Mouse (Mus musculus) cerebellum, postnatal 10 days (tissue): ENCODE results near the gene Ankrd40.

Experiments
- DNase-seq, 2 experiments: peaks; one replicate each; pipeline ENCODE4 v3.0.0; 2021; ENCODE audit warnings: mixed read lengths in 2 of 2

Gene Ankrd40

DNA sequence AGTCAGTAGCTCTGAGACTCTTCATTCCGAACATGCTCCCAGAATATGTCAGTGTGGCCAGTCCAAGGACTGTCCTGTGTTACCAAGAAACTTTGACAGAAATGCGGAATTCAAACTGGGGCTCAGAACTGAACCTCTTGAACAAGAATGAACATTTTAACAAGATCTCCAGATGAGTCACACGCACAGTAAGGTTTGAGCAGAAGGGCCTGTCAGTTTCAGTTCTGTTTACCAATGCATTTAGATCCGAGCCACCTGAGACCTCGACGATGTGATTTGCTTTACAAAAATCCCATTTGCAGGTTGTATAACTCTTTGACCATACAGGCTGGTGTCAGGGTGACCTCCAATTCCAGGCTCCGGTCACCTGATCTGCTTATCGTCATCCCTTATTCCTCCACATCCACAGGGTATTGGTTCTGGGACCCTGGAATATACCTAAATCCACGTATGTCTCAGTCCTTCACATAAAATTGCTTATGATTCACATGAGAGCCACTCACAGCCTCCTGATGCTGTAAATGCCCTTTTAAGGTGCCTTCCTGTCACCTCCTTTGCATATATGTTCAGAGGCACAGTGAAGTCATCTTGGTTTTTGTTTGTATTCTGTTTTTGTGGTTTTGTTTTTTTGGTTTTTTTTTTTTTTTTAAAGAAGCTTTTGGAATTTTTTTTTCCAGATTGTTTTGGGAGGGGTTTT lies 27.9 kb downstream of the Ankrd40 start:
- no peak for DNase-seq

GRCm38 (mm10) chr11:94359168-94359567 lies 31.4 kb downstream of the Ankrd40 start:
- DNase-seq, result peak; percentile 66 to 70

- DNase-seq, result peak; percentile 63 to 67
These were observed 33.5 kb downstream of the Ankrd40 start for GRCm38 (mm10) chr11:94361166-94361870.

DNA sequence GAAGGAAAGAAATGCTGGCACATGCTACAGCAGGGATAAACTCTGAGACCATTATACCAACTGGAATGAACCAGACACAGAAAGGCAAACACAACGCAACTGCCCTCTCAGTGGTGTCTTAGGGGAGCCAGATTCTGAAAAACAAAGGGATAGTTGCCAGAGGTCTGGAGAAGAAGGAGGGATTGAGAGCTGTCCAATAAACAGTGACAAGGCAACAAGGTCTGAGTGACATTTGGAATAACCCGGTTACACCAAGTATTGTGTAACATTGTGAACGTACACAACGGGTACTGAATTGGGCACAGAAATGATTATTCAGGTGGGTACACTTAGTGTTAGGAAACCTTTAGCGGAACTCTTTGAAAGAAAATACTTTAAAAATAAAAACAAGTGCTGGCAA lies 34.3 kb downstream of the Ankrd40 start:
- no peak for DNase-seq

GRCm38 (mm10) chr11:94363690-94364089 lies 35.9 kb downstream of the Ankrd40 start:
- DNase-seq, result peak; percentile 52 to 61

- no peak for DNase-seq
These were observed 37.5 kb downstream of the Ankrd40 start for GRCm38 (mm10) chr11:94365340-94365739.

DNA sequence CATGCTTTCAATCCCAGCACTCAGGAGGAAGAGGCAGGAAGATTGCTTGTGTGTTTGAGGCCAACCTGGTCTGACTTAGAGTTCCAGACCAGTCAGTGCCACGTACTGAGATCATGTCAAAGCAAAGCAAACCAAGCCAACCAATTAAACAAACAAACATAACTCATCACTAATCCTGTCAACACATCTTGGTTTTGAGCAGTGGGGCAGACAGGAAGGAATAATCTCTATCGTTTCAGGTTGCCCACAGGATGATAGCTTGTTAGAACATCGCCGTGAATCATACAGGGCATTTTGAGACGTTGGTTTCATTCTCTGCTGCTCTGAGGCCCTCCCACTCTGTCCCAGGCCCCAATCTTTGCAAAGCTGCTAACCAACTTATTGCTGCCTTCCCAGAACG lies 42.2 kb downstream of the Ankrd40 start:
- DNase-seq, result no peak

DNA sequence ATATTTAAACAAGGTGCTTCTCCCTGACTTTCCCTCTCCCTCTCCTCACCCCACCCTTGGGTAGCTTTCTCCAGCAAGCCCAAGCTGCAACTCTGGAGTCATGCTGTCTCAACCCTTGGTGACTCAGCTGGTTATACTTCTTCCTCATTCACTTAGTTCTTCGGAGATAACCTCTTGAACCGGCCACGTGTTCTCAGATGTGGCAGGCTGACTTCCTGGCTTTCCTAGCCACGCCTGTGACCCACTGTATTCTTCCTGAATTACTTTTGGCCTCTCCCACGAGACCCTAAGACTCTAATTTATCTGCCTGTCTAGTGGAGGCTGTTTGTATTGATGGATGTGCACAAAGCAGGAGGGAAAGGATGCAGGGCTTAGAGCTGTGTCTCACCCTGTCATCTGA lies 43.0 kb downstream of the Ankrd40 start:
- DNase-seq, result no peak

- peak in 1 of 2 experiments; percentile 40 for DNase-seq
These were observed 46.6 kb downstream of the Ankrd40 start for GRCm38 (mm10) chr11:94374276-94374948.

- DNase-seq, result no peak
These were observed 51.3 kb downstream of the Ankrd40 start for GRCm38 (mm10) chr11:94379061-94379460.

GRCm38 (mm10) chr11:94379736-94380135 lies 51.9 kb downstream of the Ankrd40 start:
- no peak for DNase-seq

DNA sequence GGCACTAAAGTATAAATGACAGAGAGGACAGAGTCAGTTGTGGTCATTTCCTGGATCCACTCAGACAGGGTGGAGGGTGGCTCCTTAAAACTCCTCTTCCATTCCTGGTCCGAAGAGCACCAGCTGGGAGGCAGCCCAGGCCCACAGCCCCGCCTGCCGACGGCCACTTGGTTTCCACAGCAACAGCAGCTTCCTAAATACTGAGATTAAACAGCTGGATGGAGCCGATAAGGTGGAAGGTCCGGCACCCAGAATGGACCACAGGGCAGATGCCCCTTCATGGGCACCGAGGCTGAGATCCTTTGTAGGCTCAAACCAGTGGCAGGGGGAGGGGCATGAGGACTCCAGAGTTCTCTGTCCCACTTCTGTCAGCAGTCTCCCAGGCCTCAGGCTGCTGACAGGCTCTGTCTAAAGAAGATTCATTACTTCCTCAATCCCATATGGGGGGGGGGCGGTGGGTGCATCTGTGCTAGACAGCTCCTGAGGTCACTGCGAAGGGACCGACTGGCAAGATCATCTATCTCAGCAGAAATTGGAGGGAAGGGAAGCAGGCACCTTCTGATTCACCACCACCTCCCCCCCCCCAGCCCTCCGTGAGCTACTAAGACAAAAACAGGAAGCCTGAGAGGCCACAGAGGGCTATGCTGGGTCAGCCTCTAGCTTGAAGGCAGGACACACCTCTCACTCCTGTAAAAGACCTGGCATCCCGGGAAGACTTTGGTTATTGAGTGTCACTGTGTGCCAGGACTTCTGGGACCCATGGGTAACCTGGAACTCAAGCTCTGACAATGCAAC lies 58.4 kb downstream of the Ankrd40 start:
- peak; percentile 39 for DNase-seq

GRCm38 (mm10) chr11:94387756-94388155 lies 60.0 kb downstream of the Ankrd40 start:
- DNase-seq, result no peak

DNA sequence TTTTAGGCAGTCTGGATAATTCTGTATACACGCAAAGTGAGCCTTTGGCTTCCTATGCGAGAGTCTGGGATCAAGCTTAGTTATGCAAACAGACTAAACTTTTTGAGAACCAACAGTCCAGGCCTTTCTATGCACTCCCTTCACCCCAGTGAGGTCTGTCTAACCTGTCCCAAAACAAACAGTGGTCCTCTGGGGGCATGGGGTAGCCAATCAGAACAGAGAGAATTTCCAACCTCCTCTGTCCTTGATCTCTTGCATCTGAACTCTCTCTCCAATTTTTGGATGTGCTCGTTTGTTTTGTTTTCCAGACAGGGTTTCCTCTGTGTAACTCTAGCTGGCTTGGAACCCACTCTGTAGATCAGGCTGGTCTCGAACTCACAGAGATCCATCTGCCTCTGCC lies 61.2 kb downstream of the Ankrd40 start:
- no peak for DNase-seq

GRCm38 (mm10) chr11:94389724-94390396 lies 62.1 kb downstream of the Ankrd40 start:
- peak; percentile 82 to 86 for DNase-seq

GRCm38 (mm10) chr11:94390825-94391224 lies 63.0 kb downstream of the Ankrd40 start:
- no peak for DNase-seq
